Mouse (Mus musculus) G1E-ER4 (cell line): Measurements from ENCODE around the gene Olfr704. TPM values are rescaled to one million over a fixed set of nuclear protein-coding genes. Genes with fewer than 3 reads are reported as not detected.
"Not testable (repeated sequence)": the region's sequence is repeated elsewhere in the genome, so short reads cannot be mapped to it uniquely, and the experiment has no call there.

Experiments used
- GATA1 ChIP-seq: IDR thresholded peaks from one replicate; pipeline ENCODE4 v1.8.0; 2012; ENCODE audit warnings: low read length, inconsistent platforms
- polyA plus RNA-seq: library from polyadenylated mRNA; stranded (reverse); fragments of >175 nt; gene quantifications from 2 replicates; pipeline ENCODE4 v1.2.3, GENCODE M21; 2012

The Olfr704 gene
- polyA plus RNA-seq: not detected in 2 replicates

GRCm38 (mm10) chr7:106862885-106863284, at the start of gene Olfr704:
Gene Olfr704, plus strand, starts transcription at chr7:106863185.
- TF ChIP-seq GATA1: no peak

GRCm38 (mm10) chr7:106813829-106814228, 49.2 kb upstream of the Olfr704 start, which contains the start of gene Olfr701:
Gene Olfr701, plus strand, starts transcription at chr7:106814129.
- no peak for TF ChIP-seq GATA1

GRCm38 (mm10) chr7:106815775-106816174, 47.2 kb upstream of the Olfr704 start:
- TF ChIP-seq GATA1: no peak

- TF ChIP-seq GATA1: no peak
Observed at GRCm38 (mm10) chr7:106818414-106818813, 44.6 kb upstream of the Olfr704 start.

GRCm38 (mm10) chr7:106833793-106834192, 29.2 kb upstream of the Olfr704 start, which contains the start of gene Olfr702:
Gene Olfr702, minus strand, starts transcription at chr7:106833893.
- no peak for TF ChIP-seq GATA1

- TF ChIP-seq GATA1: no peak
Observed at GRCm38 (mm10) chr7:106843060-106843459, 19.9 kb upstream of the Olfr704 start, which contains the start of gene Olfr703. Gene Olfr703, plus strand, starts transcription at chr7:106843360.

GRCm38 (mm10) chr7:106876791-106877190, 13.8 kb downstream of the Olfr704 start, which contains the start of gene Olfr705:
Gene Olfr705, minus strand, starts transcription at chr7:106876891.
- no peak for TF ChIP-seq GATA1

GRCm38 (mm10) chr7:106888062-106888461, 25.1 kb downstream of the Olfr704 start, which contains the start of gene Olfr706:
Gene Olfr706, minus strand, starts transcription at chr7:106888162.
- no peak for TF ChIP-seq GATA1

- not testable (repeated sequence) for TF ChIP-seq GATA1
Observed at GRCm38 (mm10) chr7:106901141-106901540, 38.2 kb downstream of the Olfr704 start, which contains the start of gene Olfr707. Gene Olfr707, minus strand, starts transcription at chr7:106901241.

- TF ChIP-seq GATA1: no peak
Observed at GRCm38 (mm10) chr7:106907676-106908075, 44.7 kb downstream of the Olfr704 start, which contains the start of gene Olfr1532-ps1. Gene Olfr1532-ps1, plus strand, starts transcription at chr7:106908001.

Other genes starting within 250 kb of the Olfr704 start
- not detected in 2 replicates for gene Olfr693, start 182.6 kb upstream of the Olfr704 start, polyA plus RNA-seq
- gene Olfr694, start 171.4 kb upstream of the Olfr704 start, polyA plus RNA-seq: not detected in 2 replicates
- not detected in 2 replicates for gene Olfr695, start 146.8 kb upstream of the Olfr704 start, polyA plus RNA-seq
- not detected in 2 replicates for gene Olfr697, start 120.7 kb upstream of the Olfr704 start, polyA plus RNA-seq
- gene Olfr698, start 107.8 kb upstream of the Olfr704 start, polyA plus RNA-seq: not detected in 2 replicates
- gene Olfr699, start 70.0 kb upstream of the Olfr704 start, polyA plus RNA-seq: not detected in 2 replicates
- gene Olfr700, start 54.4 kb upstream of the Olfr704 start, polyA plus RNA-seq: not detected in 2 replicates
- not detected in 2 replicates for gene Olfr701, start 49.1 kb upstream of the Olfr704 start, polyA plus RNA-seq
- gene Olfr702, start 29.3 kb upstream of the Olfr704 start, polyA plus RNA-seq: not detected in 2 replicates
- not detected in 2 replicates for gene Olfr703, start 19.8 kb upstream of the Olfr704 start, polyA plus RNA-seq
- not detected in 2 replicates for gene Olfr705, start 13.7 kb downstream of the Olfr704 start, polyA plus RNA-seq
- not detected in 2 replicates for gene Olfr706, start 25.0 kb downstream of the Olfr704 start, polyA plus RNA-seq
- not detected in 2 replicates for gene Olfr707, start 38.1 kb downstream of the Olfr704 start, polyA plus RNA-seq
- gene Olfr1532-ps1, start 44.8 kb downstream of the Olfr704 start, polyA plus RNA-seq: not detected in 2 replicates
- not detected in 2 replicates for gene Olfr709-ps1, start 69.0 kb downstream of the Olfr704 start, polyA plus RNA-seq
- not detected in 2 replicates for gene Olfr710, start 85.1 kb downstream of the Olfr704 start, polyA plus RNA-seq
- gene Olfr6, start 100.8 kb downstream of the Olfr704 start, polyA plus RNA-seq: not detected in 2 replicates
- gene Olfr711, start 112.3 kb downstream of the Olfr704 start, polyA plus RNA-seq: not detected in 2 replicates
- gene Olfr2, start 142.9 kb downstream of the Olfr704 start, polyA plus RNA-seq: not detected in 2 replicates
- not detected in 2 replicates for gene Olfr713, start 168.0 kb downstream of the Olfr704 start, polyA plus RNA-seq
- gene Olfr714, start 207.8 kb downstream of the Olfr704 start, polyA plus RNA-seq: not detected in 2 replicates
- not detected in 2 replicates for gene Olfr17, start 230.0 kb downstream of the Olfr704 start, polyA plus RNA-seq
- gene Olfr715b, start 247.2 kb downstream of the Olfr704 start, polyA plus RNA-seq: not detected in 2 replicates